Mouse (Mus musculus) G1E (cell line): ENCODE measurements around the gene Smyd2. TPM values are rescaled to one million over a fixed set of nuclear protein-coding genes. Genes with fewer than 3 reads are reported as not detected.

Experiments used
- ATAC-seq: 2 replicates; pipeline ENCODE4 v1.8.0; 2016; ENCODE audit warnings: mild to moderate bottlenecking; ENCODE audit not compliant: insufficient number of reproducible peaks, poor library complexity, low FRiP score, severe bottlenecking; ENCODE audit errors: extremely low read depth
- DNase-seq: peaks from one replicate; pipeline ENCODE4 v3.0.0; 2012; ENCODE audit warnings: low spot score
- H3K27me3 ChIP-seq: 2 replicates; pipeline ENCODE4 v1.6.1; 2012; ENCODE audit warnings: mild to moderate bottlenecking, low read length, inconsistent platforms; ENCODE audit not compliant: insufficient read depth
- H3K36me3 ChIP-seq: replicated peaks from 2 replicates; pipeline ENCODE3; 2012; ENCODE audit warnings: mild to moderate bottlenecking, inconsistent platforms
- H3K4me1 ChIP-seq: 2 replicates; pipeline ENCODE4 v1.6.1; 2012; ENCODE audit warnings: low read depth, low read length, inconsistent platforms, mixed read lengths; ENCODE audit not compliant: insufficient read depth
- H3K4me3 ChIP-seq: 2 replicates; pipeline ENCODE4 v1.5.1; 2012; ENCODE audit warnings: low read depth, mild to moderate bottlenecking, inconsistent platforms, low read length, moderate library complexity, mixed read lengths
- H3K9me3 ChIP-seq: replicated peaks from 2 replicates; pipeline ENCODE4 v1.6.1; 2012; ENCODE audit warnings: inconsistent platforms
- CTCF ChIP-seq: IDR thresholded peaks from 2 replicates; pipeline ENCODE4 v1.5.1; 2012; ENCODE audit warnings: low read depth, low read length, inconsistent platforms, mixed read lengths
- GATA1 ChIP-seq: IDR thresholded peaks from 2 replicates; pipeline ENCODE4 v1.6.1; 2012; ENCODE audit warnings: borderline replicate concordance, low read length, inconsistent platforms, mixed read lengths
- GATA2 ChIP-seq: IDR thresholded peaks from 2 replicates; pipeline ENCODE4 v1.6.1; 2012; ENCODE audit warnings: low read depth, low read length, inconsistent platforms, borderline replicate concordance
- POLR2AphosphoS5 ChIP-seq: IDR thresholded peaks from 2 replicates; pipeline ENCODE4 v1.6.1; 2012; ENCODE audit warnings: low read depth, low read length, inconsistent platforms; ENCODE audit not compliant: insufficient replicate concordance
- TAL1 ChIP-seq: conservative IDR thresholded peaks from 2 replicates; pipeline ENCODE4 v1.6.1; 2012; ENCODE audit warnings: low read depth, low read length, inconsistent platforms, mixed read lengths
- polyA plus RNA-seq: library from polyadenylated mRNA; stranded (reverse); fragments of >175 nt; gene quantifications from 2 replicates; pipeline ENCODE4 v1.2.3, GENCODE M21; 2012
- total RNA-seq, 2 experiments: library from RNA; stranded (forward) in 1 of 2; stranded (reverse) in 1 of 2; fragments of 200-1000 nt in 1 of 2; fragments of >200 nt in 1 of 2; fragmentation: Nextera tagmentation in 1 of 2; gene quantifications; 2 replicates each; pipeline ENCODE4 v1.2.3; 2014 to 2017

Smyd2 gene
- total and polyA plus RNA-seq, 3 experiments: not detected

DNA sequence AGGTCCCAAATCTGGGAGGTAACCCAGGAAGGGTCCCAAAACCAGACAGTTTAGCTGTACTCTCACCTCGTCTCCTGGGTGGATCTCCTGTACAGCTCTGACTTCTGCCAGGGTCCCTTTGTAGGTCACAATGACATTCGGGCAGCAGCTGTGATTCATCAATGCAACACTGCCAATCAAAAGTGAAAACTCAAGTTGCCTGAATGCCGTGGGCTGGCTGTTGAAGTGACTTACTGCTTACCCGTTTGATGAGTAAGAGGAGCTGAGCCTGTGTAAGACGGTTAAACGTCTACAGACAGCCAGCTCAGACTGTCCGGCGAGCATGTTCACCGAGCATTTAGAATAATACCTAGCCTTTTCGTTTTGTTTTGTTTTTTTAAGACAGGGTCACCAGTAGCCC, 33.4 kb downstream of the Smyd2 start:
- TF ChIP-seq GATA1: no peak
- TF ChIP-seq TAL1: no peak
- no peak for TF ChIP-seq CTCF
- TF ChIP-seq POLR2AphosphoS5: no peak
- TF ChIP-seq GATA2: no peak
- Histone ChIP-seq H3K9me3 (peaks cover 91% of the 10 kb centered on the region), H3K4me1 (no peaks in the 10 kb centered on the region), H3K36me3 (no peaks in the 10 kb centered on the region), H3K27me3 (no peaks in the 10 kb centered on the region; the same call in 1 of the 2 replicates), H3K4me3 (no peak overlapping the region)
- DNase-seq: no peak
- no peak for ATAC-seq

DNA sequence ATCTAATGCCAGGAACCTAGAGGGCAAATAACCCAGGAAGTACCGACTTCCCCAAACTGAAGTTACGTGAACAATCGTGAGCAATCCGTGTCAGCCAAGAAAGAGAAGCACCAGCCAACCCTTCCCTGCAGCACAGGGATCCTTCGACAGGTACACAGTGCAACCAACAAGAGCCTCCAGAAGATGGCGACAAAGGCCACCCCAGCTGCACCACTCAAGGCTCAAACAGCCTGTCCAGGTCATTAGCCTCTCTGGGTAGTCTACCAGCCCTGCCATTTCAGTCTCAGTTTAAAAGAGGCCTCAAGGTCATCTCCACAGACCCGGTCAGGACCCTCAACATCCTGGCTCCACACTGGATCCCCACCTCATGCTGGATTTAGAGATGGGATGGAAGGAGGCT, 34.6 kb downstream of the Smyd2 start:
- no peaks in the 10 kb centered on the region for H3K4me1 ChIP-seq
- no peaks in the 10 kb centered on the region for H3K36me3 ChIP-seq
- DNase-seq: no peak

DNA sequence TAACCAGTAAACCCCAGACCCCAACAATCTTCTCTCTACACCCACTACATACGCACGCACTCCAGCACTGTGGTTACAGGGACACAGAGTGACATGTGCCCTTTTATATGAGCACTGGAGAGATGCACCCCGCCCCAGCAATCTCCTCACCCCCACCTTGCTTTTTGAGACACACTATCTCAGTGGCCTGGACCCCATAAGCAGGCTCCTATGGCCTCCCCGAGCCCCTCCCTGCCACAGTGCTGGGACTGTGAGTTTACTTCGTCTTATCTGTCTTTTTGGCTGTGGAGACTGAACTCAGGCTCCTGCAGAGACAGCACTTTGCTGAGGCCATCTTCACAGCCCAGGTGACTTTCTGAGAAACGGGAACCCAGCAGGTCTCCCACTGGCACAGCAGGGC, 36.2 kb downstream of the Smyd2 start:
- H3K4me1 ChIP-seq: no peaks in the 10 kb centered on the region
- DNase-seq (no peak), ATAC-seq (no peak)
- peaks cover 95% of the 10 kb centered on the region for H3K9me3 ChIP-seq
- H3K4me3 ChIP-seq: no peak overlapping the region
- no peaks in the 10 kb centered on the region for H3K36me3 ChIP-seq
- H3K27me3 ChIP-seq: peaks cover 2% of the 10 kb centered on the region; the same call in 1 of the 2 replicates
- no peak for TF ChIP-seq GATA2

More for the DNA sequence above, 34.6 kb downstream of the Smyd2 start:
- peaks cover 2% of the 10 kb centered on the region; the same call in 1 of the 2 replicates for H3K27me3 ChIP-seq
- peaks cover 91% of the 10 kb centered on the region for H3K9me3 ChIP-seq
- H3K4me3 ChIP-seq: no peak overlapping the region
- TF ChIP-seq GATA1: no peak
- no peak for TF ChIP-seq GATA2
- TF ChIP-seq CTCF: no peak
- TF ChIP-seq TAL1: no peak
- no peak for TF ChIP-seq POLR2AphosphoS5
- ATAC-seq: no peak

DNA sequence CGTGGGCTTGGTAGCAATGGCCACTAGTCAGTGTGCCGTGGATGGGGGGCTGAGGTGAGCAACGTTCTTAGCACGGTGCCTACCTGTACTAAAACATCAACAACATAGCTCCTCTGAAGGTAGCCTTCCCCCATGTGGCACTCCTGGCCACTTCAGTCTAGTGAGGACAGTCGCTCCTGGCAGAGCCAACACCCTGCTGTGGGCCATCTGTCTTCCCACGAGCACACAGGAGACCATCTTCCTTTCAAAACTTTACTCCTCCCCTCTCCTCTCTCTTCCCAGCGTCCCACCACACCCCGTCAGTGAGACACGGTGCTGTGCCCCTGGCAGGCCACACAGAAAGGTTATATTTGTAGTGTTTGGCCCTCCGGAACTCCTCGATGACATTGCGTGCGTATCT, 37.2 kb downstream of the Smyd2 start:
- peaks cover 2% of the 10 kb centered on the region; the same call in 1 of the 2 replicates for H3K27me3 ChIP-seq
- TF ChIP-seq CTCF (no peak), GATA1 (no peak), TAL1 (no peak), GATA2 (no peak), POLR2AphosphoS5 (no peak)
- H3K4me3 ChIP-seq: no peak overlapping the region
- no peaks in the 10 kb centered on the region for H3K4me1 ChIP-seq
- ATAC-seq (no peak), DNase-seq (no peak)
- peaks cover 95% of the 10 kb centered on the region for H3K9me3 ChIP-seq
- H3K36me3 ChIP-seq: no peaks in the 10 kb centered on the region

DNA sequence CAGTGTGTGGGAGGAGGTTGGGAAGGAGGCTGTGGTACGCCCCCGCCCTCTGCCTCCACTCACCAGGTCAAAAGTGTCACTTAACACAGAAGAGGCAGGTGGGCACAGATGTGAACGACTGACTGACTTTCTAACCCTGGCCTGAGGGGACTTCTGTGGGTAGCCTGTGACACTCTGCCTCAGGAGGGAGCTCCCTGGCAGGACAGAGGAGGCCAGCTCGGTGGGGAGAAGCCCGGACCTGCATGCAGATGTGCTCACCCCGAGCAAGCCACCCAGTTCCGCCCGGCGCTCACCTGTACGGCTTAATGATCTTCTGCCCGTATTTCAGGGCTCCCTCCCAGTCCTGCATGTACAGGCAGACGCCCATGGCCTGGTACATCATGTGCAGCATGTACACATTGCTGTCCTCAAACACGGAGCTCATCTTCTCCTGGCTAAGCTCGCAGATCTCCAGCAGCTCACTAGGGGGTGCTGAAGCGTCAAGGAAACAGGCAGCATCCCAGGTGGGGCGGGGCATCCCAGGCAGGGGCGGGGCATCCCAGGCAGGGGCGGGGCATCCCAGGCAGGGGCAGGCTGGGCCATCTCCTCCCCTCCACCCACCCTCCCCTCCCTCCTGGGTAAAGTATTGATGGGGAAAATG, 38.5 kb downstream of the Smyd2 start:
- Histone ChIP-seq H3K9me3 (peaks cover 97% of the 10 kb centered on the region), H3K4me1 (no peaks in the 10 kb centered on the region), H3K36me3 (no peaks in the 10 kb centered on the region), H3K27me3 (peaks cover 2% of the 10 kb centered on the region; the same call in 1 of the 2 replicates), H3K4me3 (no peak overlapping the region; the same call in 1 of the 2 replicates)
- no peak for ATAC-seq
- no peak for DNase-seq
- TF ChIP-seq CTCF (no peak), GATA1 (no peak), GATA2 (no peak), POLR2AphosphoS5 (no peak), TAL1 (no peak)

DNA sequence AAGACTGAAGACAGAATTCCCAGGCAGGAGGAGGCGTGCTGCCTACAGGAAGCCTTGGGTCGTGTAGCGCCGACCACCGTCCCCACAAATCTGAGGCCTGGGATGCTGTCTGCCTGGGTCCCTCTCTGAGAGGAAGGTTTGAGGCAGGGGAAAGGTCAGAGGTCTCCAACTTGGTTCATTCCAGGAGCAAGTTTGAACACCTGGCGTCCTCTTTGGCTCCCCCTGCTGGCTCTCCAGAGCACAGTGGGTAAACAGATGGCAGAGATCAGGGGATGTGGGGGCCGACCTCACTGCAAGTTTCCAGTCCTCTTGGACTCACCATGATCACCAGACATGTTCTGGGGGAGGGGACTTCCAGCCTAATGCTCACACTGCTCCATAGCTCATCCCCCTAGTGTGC, 39.3 kb downstream of the Smyd2 start:
- H3K4me3 ChIP-seq: no peak overlapping the region
- no peaks in the 10 kb centered on the region for H3K36me3 ChIP-seq
- H3K9me3 ChIP-seq: peaks cover 91% of the 10 kb centered on the region
- peaks cover 2% of the 10 kb centered on the region; the same call in 1 of the 2 replicates for H3K27me3 ChIP-seq
- TF ChIP-seq TAL1 (no peak), CTCF (no peak), GATA1 (no peak), POLR2AphosphoS5 (no peak), GATA2 (no peak)
- H3K4me1 ChIP-seq: no peaks in the 10 kb centered on the region
- ATAC-seq (no peak), DNase-seq (no peak)

DNA sequence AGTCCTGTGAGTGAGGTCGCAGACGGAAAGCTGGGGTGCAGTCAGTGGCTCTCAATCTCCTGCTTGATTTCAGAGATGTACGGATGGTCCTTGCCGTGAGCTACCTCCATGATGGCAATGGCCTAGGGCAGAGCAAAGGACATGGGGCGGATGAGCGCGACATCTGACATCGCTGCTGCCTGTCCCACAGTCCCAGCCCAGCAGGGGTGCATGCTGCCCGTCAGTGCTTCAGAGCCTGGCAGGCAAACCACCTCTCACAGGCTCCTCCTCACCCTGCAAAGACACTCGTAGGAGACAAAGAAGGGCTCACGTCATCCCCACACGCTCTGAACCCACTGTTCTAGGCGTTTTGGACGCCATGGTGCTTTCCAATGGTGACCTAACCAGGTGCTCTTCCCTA, 41.4 kb downstream of the Smyd2 start:
- H3K27me3 ChIP-seq: 0 out of 2 replicates have a peak, but pooled peaks cover 2% of the 10 kb centered on the region
- H3K9me3 ChIP-seq: peaks cover 88% of the 10 kb centered on the region
- no peaks in the 10 kb centered on the region for H3K4me1 ChIP-seq
- TF ChIP-seq GATA1: no peak
- TF ChIP-seq CTCF: no peak
- no peak for TF ChIP-seq GATA2
- TF ChIP-seq POLR2AphosphoS5: no peak
- TF ChIP-seq TAL1: no peak
- H3K4me3 ChIP-seq: no peak overlapping the region; the same call in 1 of the 2 replicates
- no peaks in the 10 kb centered on the region for H3K36me3 ChIP-seq
- DNase-seq (no peak), ATAC-seq (no peak)
